ENCODE assay signal across 10 mouse cellular contexts in the genomic region with DNA sequence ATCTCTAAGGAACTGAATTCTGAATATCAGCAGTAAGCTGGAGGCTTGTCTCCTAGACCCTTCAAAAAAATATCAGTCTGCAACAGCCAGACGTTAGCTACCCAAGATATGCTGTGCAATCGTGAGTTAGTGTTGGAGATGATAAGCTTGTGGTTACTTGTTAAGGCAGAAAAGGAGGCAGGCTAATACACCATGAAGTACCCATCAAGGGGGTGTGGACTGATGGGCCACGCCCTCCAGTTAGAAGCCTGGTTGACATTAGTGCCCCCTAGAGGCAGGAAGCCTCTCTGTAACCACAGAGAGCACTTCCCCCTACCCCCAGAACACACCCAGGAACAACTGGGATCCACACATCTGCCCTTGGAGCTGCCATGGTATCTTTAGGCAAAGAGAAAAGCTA. TPM values are rescaled to one million over a fixed set of nuclear protein-coding genes. Genes with fewer than 3 reads are reported as not detected.
DNase-seq lines count a peak whose midpoint lies in the region; ATAC-seq lines count a peak whose summit lies in the region.
"Had no signal": no experiment of that assay in that cellular context is flagged by ENCODE, and none has a peak within 500 bp of the region (broad histone marks: within the 10 kb centered on the region; RNA-seq: fewer than 3 reads in every experiment).

No protein-coding gene starts in this region.

- WGBS in heart, embryonic 10.5 days = 27% methylated on average over 3 of the region's 3 CpGs
- 40% methylated on average over 3 of the region's 3 CpGs for WGBS in intestine, embryonic 16.5 days

- ATAC-seq in intestine, embryonic 16.5 days = peak; percentile 49
- no peak for ATAC-seq in frontal cortex, adult (ENCODE audit: low TSS enrichment)

- 0 out of 2 replicates have a peak overlapping the region, but pooled peaks have one; percentile 16 for H3K27ac ChIP-seq in heart, embryonic 10.5 days
- no peak overlapping the region for H3K27ac ChIP-seq in intestine, embryonic 16.5 days (ENCODE audit: low read length)
- H3K27ac ChIP-seq: hindbrain, embryonic 14.5 days; neural tube, embryonic 12.5 days had no signal

- H3K36me3 ChIP-seq in heart, embryonic 10.5 days = peaks cover 4% of the 10 kb centered on the region; the same call in 1 of the 2 replicates
- no peaks in the 10 kb centered on the region for H3K36me3 ChIP-seq in intestine, embryonic 16.5 days (ENCODE audit: control insufficient read depth, insufficient read depth, low read length)
- H3K36me3 ChIP-seq: neural tube, embryonic 12.5 days had no signal

- H3K9me3 ChIP-seq in heart, embryonic 10.5 days = no peaks in the 10 kb centered on the region
- H3K9me3 ChIP-seq in intestine, embryonic 16.5 days (ENCODE audit: control insufficient read depth, low read length) = no peaks in the 10 kb centered on the region
- H3K9me3 ChIP-seq: neural tube, embryonic 12.5 days had no signal

- DNase-seq in heart, embryonic 10.5 days (ENCODE audit: low spot score) = no peak
- DNase-seq in heart, adult 8-10 months (ENCODE audit: low spot score) = no peak
- DNase-seq in 3T3-L1 (ENCODE audit: low read depth, low spot score) (peak; percentile 15), NIH3T3 (ENCODE audit: low read depth) (peak; percentile 14)
- DNase-seq in right cerebral cortex, postnatal 4 days = no peak
- no peak for DNase-seq in gastrocnemius, adult 8-10 months (ENCODE audit: low spot score in 2 of 2)

- H3K4me3 ChIP-seq in heart, embryonic 10.5 days = no peak overlapping the region
- no peak overlapping the region for H3K4me3 ChIP-seq in intestine, embryonic 16.5 days (ENCODE audit: low read length)
- H3K4me3 ChIP-seq: neural tube, embryonic 12.5 days had no signal

- no peak overlapping the region for H3K9ac ChIP-seq in intestine, embryonic 16.5 days (ENCODE audit: low read depth, low read length)
- H3K9ac ChIP-seq: hindbrain, embryonic 14.5 days; neural tube, embryonic 12.5 days had no signal

- 0 out of 2 replicates have a peak, but pooled peaks cover 3% of the 10 kb centered on the region for H3K27me3 ChIP-seq in heart, embryonic 10.5 days (ENCODE audit: insufficient read depth, poor library complexity, severe bottlenecking)
- H3K27me3 ChIP-seq in intestine, embryonic 16.5 days (replicated peaks; ENCODE audit: control insufficient read depth, insufficient read depth, low read length) = no peaks in the 10 kb centered on the region
- H3K27me3 ChIP-seq: neural tube, embryonic 12.5 days had no signal

- H3K4me2 ChIP-seq in intestine, embryonic 16.5 days (ENCODE audit: low read depth, low read length) = no peak overlapping the region
- H3K4me2 ChIP-seq: hindbrain, embryonic 14.5 days; neural tube, embryonic 12.5 days had no signal

- H3K4me1 ChIP-seq in heart, embryonic 10.5 days = peaks cover 52% of the 10 kb centered on the region
- peaks cover 17% of the 10 kb centered on the region for H3K4me1 ChIP-seq in intestine, embryonic 16.5 days (ENCODE audit: control insufficient read depth, insufficient read depth, low read length)

RNA-seq across cellular contexts. Expression of gene Gsg1l, which starts 39.9 kb away (rescaled TPM):
- 3.1 and 7.2 TPM in 2 replicates for polyA plus RNA-seq in heart, embryonic 10.5 days (2016; fragmentation: Nextera tagmentation; extraction: Ambion mirVana)
- total RNA-seq in heart, adult 8-10 months (2022) = 10 to 100 TPM; 10.3 to 15.2 (median 13.1) TPM
- polyA plus RNA-seq in intestine, embryonic 16.5 days (2015; fragmentation: Nextera tagmentation; extraction: Ambion mirVana) = 0.48 and 0.69 TPM in 2 replicates
- under 1 TPM in 1 of 4 experiments, not detected in 3; 0.07 TPM for total RNA-seq in gastrocnemius, adult 8-10 months (2022)

Comparison
In these comparisons a context has a peak if more than half of its experiments do, and no peak if none do; other contexts are left out.
1. DNase-seq: peak in 3T3-L1 (single experiment) and NIH3T3 (single experiment); none in heart, embryonic 10.5 days (single experiment), heart, adult 8-10 months (single experiment), right cerebral cortex, postnatal 4 days (single experiment) and gastrocnemius, adult 8-10 months (0 of 2).
2. RNA of gene Gsg1l, which starts 39.9 kb away (total RNA-seq): 10.3 to 15.2 TPM in heart, adult 8-10 months; 0.07 TPM in gastrocnemius, adult 8-10 months; every median in the first group is over 10 times any median in the second.